39 mouse cellular contexts compared by ENCODE assay signal in the genomic region with DNA sequence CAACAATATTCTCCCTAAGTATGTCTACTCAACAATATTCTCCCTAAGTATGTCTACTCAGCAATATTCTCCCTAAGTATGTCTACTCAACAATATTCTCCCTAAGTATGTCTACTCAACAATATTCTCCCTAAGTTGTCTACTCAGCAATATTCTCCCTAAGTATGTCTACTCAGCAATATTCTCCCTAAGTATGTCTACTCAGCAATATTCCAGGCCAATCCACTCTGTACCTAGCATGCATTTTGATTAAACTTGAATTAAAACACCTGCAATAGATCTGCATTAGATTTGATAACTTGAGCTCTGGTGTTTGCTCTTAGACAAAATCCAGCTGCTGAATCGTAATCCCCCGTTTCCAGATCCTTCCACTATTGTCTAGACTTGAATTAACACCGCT. TPM values are rescaled to one million over a fixed set of nuclear protein-coding genes. Genes with fewer than 3 reads are reported as not detected.
"Had no signal": no experiment of that assay in that cellular context is flagged by ENCODE, and none has a peak within 500 bp of the region (broad histone marks: within the 10 kb centered on the region; RNA-seq: fewer than 3 reads in every experiment).

No protein-coding gene starts in this region.

RNA-seq across cellular contexts. Expression of a gene that starts 26.9 kb away (rescaled TPM):
- total RNA-seq: heart, postnatal 10 days; heart, postnatal 14 days; heart, postnatal 25 days; heart, postnatal 36 days; heart, postnatal 4 days; hematopoietic stem cell, adult 5-6 weeks; hindbrain, postnatal 0 days; layer of hippocampus, adult 18-20 months; layer of hippocampus, adult 2 months; layer of hippocampus, adult 8-10 months; layer of hippocampus, postnatal 10 days; layer of hippocampus, postnatal 14 days; layer of hippocampus, postnatal 25 days; layer of hippocampus, postnatal 36 days; left cerebral cortex, adult 18-20 months; left cerebral cortex, adult 2 months; left cerebral cortex, adult 8-10 months had no signal
- polyA plus RNA-seq: heart, embryonic 11.5 days; heart, embryonic 12.5 days; heart, embryonic 13.5 days; heart, embryonic 14.5 days; heart, embryonic 15.5 days; heart, embryonic 16.5 days; heart, postnatal 0 days; hindbrain, embryonic 11.5 days; hindbrain, embryonic 12.5 days; hindbrain, embryonic 16.5 days; hindbrain, postnatal 0 days; inflammation-experienced regulatory T-cells, adult 6 months; intestine, embryonic 14.5 days; intestine, embryonic 15.5 days; intestine, embryonic 16.5 days; intestine, postnatal 0 days; kidney, embryonic 14.5 days; kidney, embryonic 15.5 days; large intestine, adult 2 months had no signal

RNA-seq across cellular contexts. Expression of a gene that starts 36.8 kb away (rescaled TPM):
- total RNA-seq: heart, postnatal 10 days; heart, postnatal 14 days; heart, postnatal 25 days; heart, postnatal 36 days; heart, postnatal 4 days; hematopoietic stem cell, adult 5-6 weeks; hindbrain, postnatal 0 days; layer of hippocampus, adult 18-20 months; layer of hippocampus, adult 2 months; layer of hippocampus, adult 8-10 months; layer of hippocampus, postnatal 10 days; layer of hippocampus, postnatal 14 days; layer of hippocampus, postnatal 25 days; layer of hippocampus, postnatal 36 days; left cerebral cortex, adult 18-20 months; left cerebral cortex, adult 2 months; left cerebral cortex, adult 8-10 months had no signal
- polyA plus RNA-seq: heart, embryonic 11.5 days; heart, embryonic 12.5 days; heart, embryonic 13.5 days; heart, embryonic 14.5 days; heart, embryonic 15.5 days; heart, embryonic 16.5 days; heart, postnatal 0 days; hindbrain, embryonic 10.5 days; hindbrain, embryonic 11.5 days; hindbrain, embryonic 12.5 days; hindbrain, embryonic 13.5 days; hindbrain, embryonic 14.5 days; hindbrain, embryonic 15.5 days; hindbrain, embryonic 16.5 days; hindbrain, postnatal 0 days; inflammation-experienced regulatory T-cells, adult 6 months; intestine, embryonic 14.5 days; intestine, embryonic 15.5 days; intestine, embryonic 16.5 days; intestine, postnatal 0 days; large intestine, adult 2 months had no signal
